Mouse (Mus musculus) midbrain, embryonic 13.5 days (tissue): ENCODE measurements at regions not wholly inside any gene's neighbourhood (a gene's known extent, or its start where the extent isn't known, plus 50 kb on each side); places are given as distances from the start of the nearest gene placed in this dataset.
"Not testable (repeated sequence)": the region's sequence is repeated elsewhere in the genome, so short reads cannot be mapped to it uniquely, and the experiment has no call there.

ENCODE experiments used
- ATAC-seq: fragments of 200-750 bp; cut with Nextera tagmentation; 2 replicates; pipeline ENCODE4 v1.8.0; 2017; ENCODE audit warnings: mild to moderate bottlenecking, moderate TSS enrichment, moderate library complexity
- H3K27ac ChIP-seq: fragments of 300-500 bp; sonication (generic); 2 replicates; pipeline ENCODE4 v1.5.1; 2015; ENCODE audit warnings: inconsistent platforms, mild to moderate bottlenecking, moderate library complexity
- H3K27me3 ChIP-seq: fragments of 300-500 bp; sonication (generic); 2 replicates; pipeline ENCODE4 v1.6.1; 2015; ENCODE audit warnings: mild to moderate bottlenecking, inconsistent platforms
- H3K36me3 ChIP-seq: fragments of 300-500 bp; sonication (generic); 2 replicates; pipeline ENCODE4 v1.6.1; 2015; ENCODE audit warnings: mild to moderate bottlenecking, inconsistent platforms
- H3K4me1 ChIP-seq: fragments of 300-500 bp; sonication (generic); replicated peaks from 2 replicates; pipeline ENCODE4 v1.6.1; 2015; ENCODE audit warnings: inconsistent platforms
- H3K4me2 ChIP-seq: fragments of 300-500 bp; sonication (generic); replicated peaks from 2 replicates; pipeline ENCODE4 v1.6.1; 2015; ENCODE audit warnings: moderate library complexity, mild to moderate bottlenecking, inconsistent platforms
- H3K4me3 ChIP-seq: fragments of 300-500 bp; sonication (generic); replicated peaks from 2 replicates; pipeline ENCODE4 v1.5.1; 2015; ENCODE audit warnings: mild to moderate bottlenecking, inconsistent platforms
- H3K9ac ChIP-seq: fragments of 300-500 bp; sonication (generic); replicated peaks from 2 replicates; pipeline ENCODE4 v1.6.1; 2015; ENCODE audit warnings: mild to moderate bottlenecking, inconsistent platforms
- H3K9me3 ChIP-seq: fragments of 300-500 bp; sonication (generic); 2 replicates; pipeline ENCODE4 v1.6.1; 2016; ENCODE audit warnings: mild to moderate bottlenecking, inconsistent platforms
- WGBS: fragments of 180-500 bp; shearing (Covaris S2); methylation state at CpG from one replicate; pipeline ENCODE4 v1.1.7; 2015; 5-methylcytosine and 5-hydroxymethylcytosine counted together

- Histone ChIP-seq H3K27ac (no peak overlapping the region), H3K4me3 (no peak overlapping the region), H3K4me2 (no peak overlapping the region), H3K36me3 (no peaks in the 10 kb centered on the region), H3K27me3 (no peaks in the 10 kb centered on the region), H3K9me3 (no peaks in the 10 kb centered on the region; the same call in 1 of the 2 replicates), H3K9ac (no peak overlapping the region), H3K4me1 (no peaks in the 10 kb centered on the region)
- WGBS, result 86% methylated on average over 7 of the region's 7 CpGs
- ATAC-seq, result no peak
These were observed 55.2 kb downstream of the Gm12728 start for GRCm38 (mm10) chr4:105844675-105845466.

- ATAC-seq, result not testable (repeated sequence)
These were observed 56.6 kb downstream of the Gm12728 start for GRCm38 (mm10) chr4:105845998-105846989.

GRCm38 (mm10) chr4:105853086-105853485, 63.4 kb downstream of the Gm12728 start:
- WGBS, result 96% methylated on average over 6 of the region's 6 CpGs
- Histone ChIP-seq H3K36me3 (no peaks in the 10 kb centered on the region), H3K9ac (no peak overlapping the region), H3K27ac (no peak overlapping the region), H3K4me3 (no peak overlapping the region), H3K4me2 (no peak overlapping the region), H3K4me1 (no peaks in the 10 kb centered on the region), H3K27me3 (no peaks in the 10 kb centered on the region), H3K9me3 (peaks cover 8% of the 10 kb centered on the region; the same call in 1 of the 2 replicates)
- ATAC-seq, result no peak

More at GRCm38 (mm10) chr4:105845998-105846989, 56.6 kb downstream of the Gm12728 start:
- H3K9ac ChIP-seq, H3K9me3 ChIP-seq, H3K4me2 ChIP-seq, H3K4me1 ChIP-seq, H3K4me3 ChIP-seq, H3K27me3 ChIP-seq, H3K36me3 ChIP-seq, H3K27ac ChIP-seq: not testable (repeated sequence)
- 89% methylated on average over 3 of the region's 3 CpGs for WGBS

GRCm38 (mm10) chr4:105859052-105859864, 69.6 kb downstream of the Gm12728 start:
- no peak for ATAC-seq
- Histone ChIP-seq H3K4me3 (no peak overlapping the region), H3K36me3 (no peaks in the 10 kb centered on the region), H3K9me3 (no peaks in the 10 kb centered on the region), H3K27me3 (no peaks in the 10 kb centered on the region), H3K4me1 (no peaks in the 10 kb centered on the region), H3K27ac (no peak overlapping the region), H3K4me2 (no peak overlapping the region), H3K9ac (no peak overlapping the region)
- 87% methylated on average over 15 of the region's 15 CpGs for WGBS

GRCm38 (mm10) chr4:105860930-105861653, 71.4 kb downstream of the Gm12728 start:
- H3K9me3 ChIP-seq, result no peaks in the 10 kb centered on the region
- no peak overlapping the region for H3K4me2 ChIP-seq
- no peaks in the 10 kb centered on the region for H3K36me3 ChIP-seq
- no peaks in the 10 kb centered on the region for H3K27me3 ChIP-seq
- H3K27ac ChIP-seq, result no peak overlapping the region
- WGBS, result 81% methylated on average over 11 of the region's 11 CpGs
- no peak for ATAC-seq
- no peaks in the 10 kb centered on the region for H3K4me1 ChIP-seq
- no peak overlapping the region for H3K4me3 ChIP-seq
- H3K9ac ChIP-seq, result no peak overlapping the region

- H3K9me3 ChIP-seq, result no peaks in the 10 kb centered on the region
- H3K9ac ChIP-seq, result no peak overlapping the region
- no peak overlapping the region for H3K4me2 ChIP-seq
- H3K4me3 ChIP-seq, result no peak overlapping the region
- H3K27me3 ChIP-seq, result no peaks in the 10 kb centered on the region
- no peak for ATAC-seq
- no peak overlapping the region for H3K27ac ChIP-seq
- H3K4me1 ChIP-seq, result no peaks in the 10 kb centered on the region
- H3K36me3 ChIP-seq, result no peaks in the 10 kb centered on the region
These were observed 72.0 kb downstream of the Gm12728 start for GRCm38 (mm10) chr4:105861654-105862037.

- no peak for ATAC-seq
- Histone ChIP-seq H3K27ac (no peak overlapping the region), H3K9ac (no peak overlapping the region), H3K36me3 (no peaks in the 10 kb centered on the region), H3K4me1 (no peaks in the 10 kb centered on the region), H3K27me3 (no peaks in the 10 kb centered on the region), H3K4me3 (no peak overlapping the region), H3K9me3 (no peaks in the 10 kb centered on the region), H3K4me2 (no peak overlapping the region)
- WGBS, result 82% methylated on average over 3 of the region's 3 CpGs
These were observed 80.8 kb downstream of the Gm12728 start for GRCm38 (mm10) chr4:105870512-105870911.

GRCm38 (mm10) chr4:105877246-105877645, 87.6 kb downstream of the Gm12728 start:
- WGBS, result 87% methylated on average over 5 of the region's 5 CpGs
- no peaks in the 10 kb centered on the region for H3K9me3 ChIP-seq

GRCm38 (mm10) chr4:105879891-105880290, 90.2 kb downstream of the Gm12728 start:
- Histone ChIP-seq H3K9ac (no peak overlapping the region), H3K4me3 (no peak overlapping the region), H3K4me2 (no peak overlapping the region), H3K36me3 (no peaks in the 10 kb centered on the region), H3K27ac (no peak overlapping the region), H3K4me1 (no peaks in the 10 kb centered on the region), H3K27me3 (no peaks in the 10 kb centered on the region), H3K9me3 (no peaks in the 10 kb centered on the region)
- ATAC-seq, result no peak
- WGBS, result 88% methylated on average over 3 of the region's 3 CpGs

More at GRCm38 (mm10) chr4:105877246-105877645, 87.6 kb downstream of the Gm12728 start:
- no peaks in the 10 kb centered on the region for H3K27me3 ChIP-seq
- no peak overlapping the region for H3K4me2 ChIP-seq
- H3K4me1 ChIP-seq, result no peaks in the 10 kb centered on the region
- no peak for ATAC-seq
- no peak overlapping the region for H3K27ac ChIP-seq
- H3K36me3 ChIP-seq, result no peaks in the 10 kb centered on the region
- no peak overlapping the region for H3K9ac ChIP-seq
- H3K4me3 ChIP-seq, result no peak overlapping the region

GRCm38 (mm10) chr4:105884791-105885190, 95.1 kb downstream of the Gm12728 start:
- H3K9me3 ChIP-seq, result no peaks in the 10 kb centered on the region
- 53% methylated on average over 3 of the region's 3 CpGs for WGBS
- H3K27ac ChIP-seq, result no peak overlapping the region
- H3K4me2 ChIP-seq, result no peak overlapping the region
- no peaks in the 10 kb centered on the region for H3K36me3 ChIP-seq
- no peaks in the 10 kb centered on the region for H3K27me3 ChIP-seq
- no peak overlapping the region for H3K9ac ChIP-seq
- H3K4me1 ChIP-seq, result no peaks in the 10 kb centered on the region
- no peak overlapping the region for H3K4me3 ChIP-seq
- no peak for ATAC-seq

- ATAC-seq, result no peak
- H3K4me1 ChIP-seq, result no peaks in the 10 kb centered on the region
- no peak overlapping the region for H3K4me2 ChIP-seq
- H3K4me3 ChIP-seq, result no peak overlapping the region
- no peaks in the 10 kb centered on the region for H3K36me3 ChIP-seq
- 90% methylated on average over 4 of the region's 4 CpGs for WGBS
- no peak overlapping the region for H3K27ac ChIP-seq
- H3K9ac ChIP-seq, result no peak overlapping the region
- H3K9me3 ChIP-seq, result no peaks in the 10 kb centered on the region
- H3K27me3 ChIP-seq, result no peaks in the 10 kb centered on the region
These were observed 101.8 kb downstream of the Gm12728 start for GRCm38 (mm10) chr4:105891438-105891837.
